Mouse (Mus musculus): ENCODE measurements at regions not wholly inside any gene's neighbourhood (a gene's known extent, or its start where the extent isn't known, plus 50 kb on each side); places are given as distances from the start of the nearest gene placed in this dataset.
A peak's percentile ranks its signal among the peaks of the same experiment; 100 is the strongest.
"Not testable (repeated sequence)": the region's sequence is repeated elsewhere in the genome, so short reads cannot be mapped to it uniquely, and the experiment has no call there.

GRCm38 (mm10) chr6:99927933-99928555, 201.9 kb upstream of the Prok2 start:
- no peak for TF ChIP-seq CTCF (conservative IDR thresholded peaks at IDR 0.05)
- Histone ChIP-seq H3K4me3 (no peak overlapping the region), H3K27ac (no peak overlapping the region)
- DNase-seq (ENCODE audit: low spot score in 2 of 2) = no peak

- H3K27ac ChIP-seq = no peak overlapping the region
- no peak overlapping the region for H3K4me3 ChIP-seq
- no peak for DNase-seq (ENCODE audit: low spot score in 2 of 2)
- TF ChIP-seq CTCF (conservative IDR thresholded peaks at IDR 0.05) = no peak
Measured at GRCm38 (mm10) chr6:99924181-99924580, 198.0 kb upstream of the Prok2 start.

- Histone ChIP-seq H3K4me3 (no peak overlapping the region), H3K27ac (no peak overlapping the region)
- no peak for DNase-seq (ENCODE audit: low spot score in 2 of 2)
- no peak for TF ChIP-seq CTCF (conservative IDR thresholded peaks at IDR 0.05)
Measured at GRCm38 (mm10) chr6:99921966-99922365, 195.8 kb upstream of the Prok2 start.

GRCm38 (mm10) chr6:99919816-99920562, 193.8 kb upstream of the Prok2 start:
- TF ChIP-seq CTCF (conservative IDR thresholded peaks at IDR 0.05) = no peak

GRCm38 (mm10) chr6:99918351-99918750, 192.2 kb upstream of the Prok2 start:
- H3K27ac ChIP-seq = no peak overlapping the region
- TF ChIP-seq CTCF (conservative IDR thresholded peaks at IDR 0.05) = no peak
- no peak for DNase-seq (ENCODE audit: low spot score in 2 of 2)
- H3K4me3 ChIP-seq = no peak overlapping the region

More at GRCm38 (mm10) chr6:99919816-99920562, 193.8 kb upstream of the Prok2 start:
- Histone ChIP-seq H3K4me3 (no peak overlapping the region), H3K27ac (no peak overlapping the region)
- peak in 1 of 2 experiments; percentile 6 for DNase-seq (ENCODE audit: low spot score in 2 of 2)

GRCm38 (mm10) chr6:99909921-99910320, 183.7 kb upstream of the Prok2 start:
- TF ChIP-seq CTCF (conservative IDR thresholded peaks at IDR 0.05) = no peak

GRCm38 (mm10) chr6:99909459-99909858, 183.3 kb upstream of the Prok2 start:
- Histone ChIP-seq H3K4me3 (no peak overlapping the region), H3K27ac (no peak overlapping the region)
- no peak for DNase-seq (ENCODE audit: low spot score in 2 of 2)
- TF ChIP-seq CTCF (conservative IDR thresholded peaks at IDR 0.05) = no peak

More at GRCm38 (mm10) chr6:99909921-99910320, 183.7 kb upstream of the Prok2 start:
- Histone ChIP-seq H3K4me3 (no peak overlapping the region), H3K27ac (no peak overlapping the region)
- no peak for DNase-seq (ENCODE audit: low spot score in 2 of 2)

- DNase-seq (ENCODE audit: low spot score in 2 of 2) = no peak
- TF ChIP-seq CTCF (conservative IDR thresholded peaks at IDR 0.05) = no peak
- H3K27ac ChIP-seq = no peak overlapping the region
- no peak overlapping the region for H3K4me3 ChIP-seq
Measured at GRCm38 (mm10) chr6:99908066-99908465, 181.9 kb upstream of the Prok2 start.

- Histone ChIP-seq H3K4me3 (no peak overlapping the region), H3K27ac (no peak overlapping the region)
- no peak for TF ChIP-seq CTCF (conservative IDR thresholded peaks at IDR 0.05)
- no peak for DNase-seq (ENCODE audit: low spot score in 2 of 2)
Measured at GRCm38 (mm10) chr6:99905194-99905593, 179.0 kb upstream of the Prok2 start.

- Histone ChIP-seq H3K4me3 (no peak overlapping the region), H3K27ac (no peak overlapping the region)
- peak; percentile 13 to 20 for DNase-seq (ENCODE audit: low spot score in 2 of 2)
- no peak for TF ChIP-seq CTCF (conservative IDR thresholded peaks at IDR 0.05)
Measured at GRCm38 (mm10) chr6:99904607-99905006, 178.4 kb upstream of the Prok2 start.

GRCm38 (mm10) chr6:99904044-99904443, 177.9 kb upstream of the Prok2 start:
- peak; percentile 79 for TF ChIP-seq CTCF (conservative IDR thresholded peaks at IDR 0.05)

GRCm38 (mm10) chr6:99901564-99901963, 175.4 kb upstream of the Prok2 start:
- DNase-seq (ENCODE audit: low spot score in 2 of 2) = no peak

More at GRCm38 (mm10) chr6:99904044-99904443, 177.9 kb upstream of the Prok2 start:
- peak; percentile 61 to 84 for DNase-seq (ENCODE audit: low spot score in 2 of 2)
- H3K4me3 ChIP-seq, H3K27ac ChIP-seq: not testable (repeated sequence)

GRCm38 (mm10) chr6:99901146-99901545, 175.0 kb upstream of the Prok2 start:
- no peak overlapping the region for H3K27ac ChIP-seq
- DNase-seq (ENCODE audit: low spot score in 2 of 2) = no peak
- no peak for TF ChIP-seq CTCF (conservative IDR thresholded peaks at IDR 0.05)
- no peak overlapping the region for H3K4me3 ChIP-seq

More at GRCm38 (mm10) chr6:99901564-99901963, 175.4 kb upstream of the Prok2 start:
- no peak for TF ChIP-seq CTCF (conservative IDR thresholded peaks at IDR 0.05)
- Histone ChIP-seq H3K4me3 (no peak overlapping the region), H3K27ac (no peak overlapping the region)

GRCm38 (mm10) chr6:99899704-99900103, 173.5 kb upstream of the Prok2 start:
- Histone ChIP-seq H3K4me3 (no peak overlapping the region), H3K27ac (no peak overlapping the region)
- TF ChIP-seq CTCF (conservative IDR thresholded peaks at IDR 0.05) = no peak
- no peak for DNase-seq (ENCODE audit: low spot score in 2 of 2)
